8 mouse cellular contexts compared by ENCODE assay signal in the genomic region with DNA sequence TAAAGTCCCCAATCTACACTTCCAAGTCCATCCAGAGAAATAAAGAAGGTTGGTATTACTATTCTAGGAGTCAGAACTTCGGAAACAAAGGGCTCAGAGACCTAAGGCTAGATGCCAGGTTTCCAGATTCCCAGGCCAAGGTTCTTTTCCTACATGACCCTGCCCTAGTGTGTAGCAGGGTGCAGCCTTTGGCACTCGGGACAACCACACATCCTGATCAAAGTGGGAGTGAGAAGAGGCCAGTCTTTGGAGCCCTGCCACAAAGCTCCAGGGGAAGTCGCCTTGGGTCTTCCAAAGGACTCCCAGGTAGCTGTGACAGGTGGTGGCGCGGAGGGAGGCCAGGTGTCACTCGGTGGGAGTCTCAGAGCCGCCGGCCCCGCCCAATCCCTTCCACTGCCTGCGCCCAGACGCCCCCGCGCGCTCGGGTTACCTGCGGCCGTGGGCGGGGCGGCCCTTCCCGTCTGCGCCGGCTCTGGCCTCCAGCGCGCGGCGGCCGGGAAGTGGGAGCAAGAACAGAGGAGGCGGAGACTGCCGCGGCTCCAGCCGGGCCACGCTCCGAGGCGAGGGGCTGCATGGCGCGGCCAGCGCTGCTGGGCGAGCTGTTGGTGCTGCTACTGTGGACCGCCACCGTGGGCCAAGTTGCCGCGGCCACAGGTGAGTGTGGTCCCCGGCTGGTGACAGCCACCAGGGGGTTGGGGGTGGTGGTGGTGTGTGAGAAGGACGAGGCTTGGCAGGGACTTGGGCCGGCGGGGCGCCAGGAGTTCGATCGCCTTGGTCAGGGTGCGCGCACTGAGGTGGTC. TPM values are rescaled to one million over a fixed set of nuclear protein-coding genes. Genes with fewer than 3 reads are reported as not detected.
DNase-seq lines count a peak whose midpoint lies in the region; ATAC-seq and TF ChIP-seq lines count a peak whose summit lies in the region.

Gene Il13ra1, plus strand, starts transcription at position 489 of the 800 bp plus-strand sequence.

- 17% methylated on average over 47 of the region's 51 CpGs for WGBS in hindbrain, embryonic 13.5 days
- 17% methylated on average over 51 of the region's 51 CpGs for WGBS in limb, embryonic 12.5 days
- 17% methylated on average over 39 of the region's 51 CpGs for WGBS in midbrain, embryonic 11.5 days
- WGBS in spleen, adult 2 months = 26% methylated on average over 44 of the region's 51 CpGs

- no peak for TF ChIP-seq CTCF in spleen, adult 2 months (IDR thresholded peaks at IDR 0.05; ENCODE audit: extremely low read depth, insufficient read depth, insufficient read length, insufficient replicate concordance)

- H3K4me2 ChIP-seq in hindbrain, embryonic 13.5 days = peak within 1 kb of the TSS; percentile 70
- H3K4me2 ChIP-seq in limb, embryonic 12.5 days = peak within 1 kb of the TSS; percentile 72
- peak within 1 kb of the TSS; percentile 76 for H3K4me2 ChIP-seq in midbrain, embryonic 11.5 days

- peak; percentile 54 for DNase-seq in ZHBTc4 (ENCODE audit: low read depth, low spot score)
- DNase-seq in cerebellum, adult 9-10 months = peak; percentile 24
- peak; percentile 4 for DNase-seq in gastrocnemius, adult 18-20 months (ENCODE audit: low spot score)
- DNase-seq in midbrain, embryonic 11.5 days (ENCODE audit: low spot score, missing footprints) = peak; percentile 91
- DNase-seq in spleen, adult 2 months (ENCODE audit: low read depth in 1 of 2, low spot score in 2 of 2) = no peak

- H3K27me3 ChIP-seq in hindbrain, embryonic 13.5 days = no peaks in the 10 kb centered on the region
- H3K27me3 ChIP-seq in limb, embryonic 12.5 days = no peaks in the 10 kb centered on the region; the same call in 1 of the 2 replicates
- no peaks in the 10 kb centered on the region for H3K27me3 ChIP-seq in midbrain, embryonic 11.5 days (ENCODE audit: control insufficient read depth, insufficient read depth, low read length)
- H3K27me3 ChIP-seq in spleen, adult 2 months (ENCODE audit: control insufficient read depth, insufficient read depth, low read length) = no peaks in the 10 kb centered on the region

- no peak for TF ChIP-seq POLR2A in spleen, adult 2 months (IDR thresholded peaks at IDR 0.05; ENCODE audit: low read depth, low read length)

- no peaks in the 10 kb centered on the region for H3K4me1 ChIP-seq in hindbrain, embryonic 13.5 days (replicated peaks)
- H3K4me1 ChIP-seq in limb, embryonic 12.5 days (replicated peaks) = no peaks in the 10 kb centered on the region
- no peaks in the 10 kb centered on the region for H3K4me1 ChIP-seq in midbrain, embryonic 11.5 days (ENCODE audit: control insufficient read depth, insufficient read depth, low read length)
- H3K4me1 ChIP-seq in spleen, adult 2 months (ENCODE audit: control insufficient read depth, insufficient read depth, insufficient read length) = no peaks in the 10 kb centered on the region

- peak within 1 kb of the TSS; percentile 47 for H3K4me3 ChIP-seq in hindbrain, embryonic 13.5 days
- peak within 1 kb of the TSS; percentile 47 for H3K4me3 ChIP-seq in limb, embryonic 12.5 days (replicated peaks)
- peak within 1 kb of the TSS; percentile 37 for H3K4me3 ChIP-seq in midbrain, embryonic 11.5 days (ENCODE audit: low read depth, low read length)
- peak within 1 kb of the TSS; percentile 41 for H3K4me3 ChIP-seq in spleen, adult 2 months (ENCODE audit: extremely low read depth, insufficient read depth, insufficient read length)

- no peaks in the 10 kb centered on the region for H3K36me3 ChIP-seq in hindbrain, embryonic 13.5 days
- no peaks in the 10 kb centered on the region for H3K36me3 ChIP-seq in limb, embryonic 12.5 days
- H3K36me3 ChIP-seq in midbrain, embryonic 11.5 days (ENCODE audit: control insufficient read depth, insufficient read depth, low read length) = no peaks in the 10 kb centered on the region
- no peaks in the 10 kb centered on the region for H3K36me3 ChIP-seq in spleen, adult 2 months (ENCODE audit: control insufficient read depth, insufficient read depth, low read length)

- H3K9ac ChIP-seq in hindbrain, embryonic 13.5 days = peak within 1 kb of the TSS; percentile 58
- H3K9ac ChIP-seq in limb, embryonic 12.5 days (replicated peaks) = peak within 1 kb of the TSS; percentile 60
- peak within 1 kb of the TSS; percentile 18 for H3K9ac ChIP-seq in midbrain, embryonic 11.5 days (ENCODE audit: low read length)

- ATAC-seq in hindbrain, embryonic 13.5 days (ENCODE audit: low FRiP score) = peak; percentile 84
- peak; percentile 63; the same call in 1 of the 2 replicates for ATAC-seq in limb, embryonic 12.5 days (ENCODE audit: insufficient number of reproducible peaks, insufficient read depth, low FRiP score, low TSS enrichment, low read depth)
- peak; percentile 61 for ATAC-seq in midbrain, embryonic 11.5 days (ENCODE audit: low FRiP score)
- no peak for ATAC-seq in inflammation-experienced regulatory T-cells, adult 6 months

- H3K27ac ChIP-seq in hindbrain, embryonic 13.5 days = no peak within 1 kb of the TSS
- no peak within 1 kb of the TSS for H3K27ac ChIP-seq in limb, embryonic 12.5 days
- H3K27ac ChIP-seq in midbrain, embryonic 11.5 days (ENCODE audit: low read depth, low read length) = no peak within 1 kb of the TSS
- 0 out of 2 replicates have a peak within 1 kb of the TSS, but pooled peaks have one; percentile 16 for H3K27ac ChIP-seq in spleen, adult 2 months (ENCODE audit: insufficient read depth, low read length)

- no peaks in the 10 kb centered on the region for H3K9me3 ChIP-seq in hindbrain, embryonic 13.5 days
- no peaks in the 10 kb centered on the region for H3K9me3 ChIP-seq in limb, embryonic 12.5 days
- H3K9me3 ChIP-seq in midbrain, embryonic 11.5 days (ENCODE audit: control insufficient read depth, low read length) = no peaks in the 10 kb centered on the region

RNA-seq across cellular contexts. Expression of gene Il13ra1, which starts in this region (rescaled TPM):
- total RNA-seq in gastrocnemius, adult 18-20 months (2021) = 1 to 10 TPM; 1.1 to 1.6 TPM
- 4.7 and 6.0 TPM in 2 replicates for polyA plus RNA-seq in hindbrain, embryonic 13.5 days (2015; fragmentation: Nextera tagmentation; extraction: Ambion mirVana)
- polyA plus RNA-seq in limb, embryonic 12.5 days (2016; fragmentation: Nextera tagmentation; extraction: Ambion mirVana) = 4.1 and 5.1 TPM in 2 replicates
- 4.7 and 5.8 TPM in 2 replicates for polyA plus RNA-seq in midbrain, embryonic 11.5 days (2014; fragmentation: Nextera tagmentation; extraction: Ambion mirVana)
- 1.6 and 1.7 TPM in 2 replicates for polyA plus RNA-seq in spleen, adult 2 months (2012; rRNA removed)
- polyA plus RNA-seq in inflammation-experienced regulatory T-cells, adult 6 months (2017; shearing (Covaris generic)) = 1 to 10 TPM in 1 of 3 experiments, under 1 TPM in 2; 0.21 to 1.0 (median 0.44) TPM

Comparison
In these comparisons a context has a peak if more than half of its experiments do, and no peak if none do; other contexts are left out.
1. DNase-seq: peak in ZHBTc4 (single experiment), cerebellum, adult 9-10 months (single experiment), gastrocnemius, adult 18-20 months (single experiment) and midbrain, embryonic 11.5 days (single experiment); none in spleen, adult 2 months (0 of 2).
2. Peak in every context shown above with its lines, with median percentiles within 50 percentile points of each other: H3K4me2 ChIP-seq, H3K4me3 ChIP-seq and H3K9ac ChIP-seq.